Mouse (Mus musculus) erythroblast, embryonic 14.5 days (primary cell): ENCODE data around the gene Khk.

Source experiments
- GATA1 ChIP-seq: IDR thresholded peaks from 2 replicates; pipeline ENCODE4 v1.6.1; 2012; ENCODE audit warnings: low read length, inconsistent platforms, mixed read lengths
- TAL1 ChIP-seq: IDR thresholded peaks from 3 replicates; pipeline ENCODE4 v1.6.1; 2012; ENCODE audit warnings: low read length, inconsistent platforms, mixed read lengths

DNA sequence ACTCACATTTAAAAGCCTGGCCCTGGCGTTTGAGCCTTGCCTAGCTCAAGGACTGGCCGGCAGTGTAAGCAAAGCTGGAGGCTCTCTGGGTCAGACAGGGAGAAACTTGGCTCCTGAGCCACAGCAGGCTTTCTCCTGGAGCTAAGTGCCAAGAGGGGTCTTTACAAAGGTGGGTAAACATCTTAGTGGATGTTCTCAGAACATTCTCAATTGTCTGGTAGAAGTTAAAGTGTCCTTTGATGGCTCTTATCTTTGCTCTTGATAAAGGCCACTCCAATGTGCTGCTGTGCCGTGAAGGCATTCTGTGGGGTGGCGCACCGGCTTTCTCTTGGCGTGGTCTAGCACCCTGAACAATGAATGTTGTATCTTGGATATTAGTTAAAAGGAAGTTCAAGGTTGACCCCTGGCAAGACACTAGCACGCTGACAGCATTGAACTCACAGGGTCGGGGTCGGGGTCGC lies 1.4 kb downstream of the Khk start:
- no peak for TF ChIP-seq TAL1
- TF ChIP-seq GATA1 = no peak
